Mouse (Mus musculus) urinary bladder, postnatal 14 days (tissue): Measurements from ENCODE around the gene Ripor2.
"Not testable (repeated sequence)": the region's sequence is repeated elsewhere in the genome, so short reads cannot be mapped to it uniquely, and the experiment has no call there.

Source experiments
- DNase-seq: peaks from one replicate; pipeline ENCODE4 v3.0.0; 2021; ENCODE audit warnings: low spot score

The Ripor2 gene

GRCm38 (mm10) chr13:24762254-24762653 lies 180.3 kb downstream of the Ripor2 start:
- no peak for DNase-seq

GRCm38 (mm10) chr13:24767809-24768208 lies 185.8 kb downstream of the Ripor2 start:
- not testable (repeated sequence) for DNase-seq

- not testable (repeated sequence) for DNase-seq
Observed at GRCm38 (mm10) chr13:24771482-24771881, 189.5 kb downstream of the Ripor2 start.

- peak; percentile 48 for DNase-seq
Observed at GRCm38 (mm10) chr13:24776146-24776844, 194.3 kb downstream of the Ripor2 start.

GRCm38 (mm10) chr13:24778026-24778425 lies 196.0 kb downstream of the Ripor2 start:
- DNase-seq: no peak

- no peak for DNase-seq
Observed at GRCm38 (mm10) chr13:24778706-24779380, 196.9 kb downstream of the Ripor2 start.

- peak; percentile 64 for DNase-seq
Observed at GRCm38 (mm10) chr13:24781916-24782315, 199.9 kb downstream of the Ripor2 start.
